Mouse (Mus musculus): Measurements from ENCODE around the gene Tmbim6. TPM values are rescaled to one million over a fixed set of nuclear protein-coding genes. Genes with fewer than 3 reads are reported as not detected.
A peak's percentile ranks its signal among the peaks of the same experiment; 100 is the strongest.

The Tmbim6 gene
- polyA plus RNA-seq, 1 experiment from 2014 or later, result 327 TPM

GRCm38 (mm10) chr15:99416957-99417356 is 24.3 kb downstream of the Tmbim6 start:
- 33% methylated on average over 4 of the region's 4 CpGs for WGBS
- no peak overlapping the region for H3K4me3 ChIP-seq (ENCODE audit: low read depth, low read length)
- no peak overlapping the region for H3K9ac ChIP-seq
- DNase-seq (no peak), ATAC-seq (ENCODE audit: insufficient read depth) (no peak)
- H3K27ac ChIP-seq (ENCODE audit: low read depth), result no peak overlapping the region
- H3K27me3 ChIP-seq (ENCODE audit: insufficient read depth, low read length), result no peaks in the 10 kb centered on the region
- no peak for TF ChIP-seq CTCF (IDR thresholded peaks at IDR 0.05; ENCODE audit: low read depth)
- peak overlapping the region; percentile 36 for H3K4me2 ChIP-seq
- H3K36me3 ChIP-seq (ENCODE audit: insufficient read depth), result peaks cover 3% of the 10 kb centered on the region; the same call in 1 of the 2 replicates
- no peaks in the 10 kb centered on the region for H3K9me3 ChIP-seq (ENCODE audit: low read depth, low read length)
- H3K4me1 ChIP-seq (ENCODE audit: insufficient read depth), result no peaks in the 10 kb centered on the region; the same call in 1 of the 2 replicates

- no peak for DNase-seq
- H3K9ac ChIP-seq, result peak overlapping the region; percentile 15; the same call in 1 of the 2 replicates
- ATAC-seq (ENCODE audit: insufficient read depth), result no peak
- H3K4me3 ChIP-seq (ENCODE audit: low read depth, low read length), result no peak overlapping the region
- no peaks in the 10 kb centered on the region; the same call in 1 of the 2 replicates for H3K4me1 ChIP-seq (ENCODE audit: insufficient read depth)
- no peaks in the 10 kb centered on the region for H3K9me3 ChIP-seq (ENCODE audit: low read depth, low read length)
- WGBS, result 15% methylated on average over 17 of the region's 17 CpGs
- H3K27ac ChIP-seq (ENCODE audit: low read depth), result peak overlapping the region; percentile 50; the same call in 1 of the 2 replicates
- H3K36me3 ChIP-seq (ENCODE audit: insufficient read depth), result peaks cover 11% of the 10 kb centered on the region; the same call in 1 of the 2 replicates
- H3K27me3 ChIP-seq (ENCODE audit: insufficient read depth, low read length), result no peaks in the 10 kb centered on the region
- TF ChIP-seq CTCF (IDR thresholded peaks at IDR 0.05; ENCODE audit: low read depth), result no peak
- no peak overlapping the region for H3K4me2 ChIP-seq
Observed at GRCm38 (mm10) chr15:99417692-99418271, 25.1 kb downstream of the Tmbim6 start.

- Histone ChIP-seq H3K4me2 (peak overlapping the region; percentile 51), H3K27me3 (ENCODE audit: insufficient read depth, low read length) (no peaks in the 10 kb centered on the region), H3K9ac (peak overlapping the region; percentile 39), H3K4me1 (ENCODE audit: insufficient read depth) (no peaks in the 10 kb centered on the region; the same call in 1 of the 2 replicates), H3K36me3 (ENCODE audit: insufficient read depth) (peaks cover 28% of the 10 kb centered on the region), H3K27ac (ENCODE audit: low read depth) (peak overlapping the region; percentile 97), H3K4me3 (ENCODE audit: low read depth, low read length) (0 out of 2 replicates have a peak overlapping the region, but pooled peaks have one; percentile 7), H3K9me3 (ENCODE audit: low read depth, low read length) (no peaks in the 10 kb centered on the region)
- ATAC-seq (ENCODE audit: insufficient read depth), result no peak
- no peak for TF ChIP-seq CTCF (IDR thresholded peaks at IDR 0.05; ENCODE audit: low read depth)
- DNase-seq, result peak; percentile 41
- WGBS, result 10% methylated on average over 5 of the region's 5 CpGs
Observed at GRCm38 (mm10) chr15:99420101-99420500, 27.4 kb downstream of the Tmbim6 start.

- H3K4me1 ChIP-seq (ENCODE audit: insufficient read depth), result no peaks in the 10 kb centered on the region; the same call in 1 of the 2 replicates
- DNase-seq, result peak; percentile 91
- peak; percentile 79 for ATAC-seq (ENCODE audit: insufficient read depth)
- H3K4me2 ChIP-seq, result peak overlapping the region; percentile 51
- WGBS, result 3% methylated on average over 12 of the region's 12 CpGs
- peaks cover 32% of the 10 kb centered on the region for H3K36me3 ChIP-seq (ENCODE audit: insufficient read depth)
- H3K27me3 ChIP-seq (ENCODE audit: insufficient read depth, low read length), result no peaks in the 10 kb centered on the region
- no peaks in the 10 kb centered on the region for H3K9me3 ChIP-seq (ENCODE audit: low read depth, low read length)
- H3K4me3 ChIP-seq (ENCODE audit: low read depth, low read length), result peak overlapping the region; percentile 7; the same call in 1 of the 2 replicates
- TF ChIP-seq CTCF (IDR thresholded peaks at IDR 0.05; ENCODE audit: low read depth), result no peak
- peak overlapping the region; percentile 39 for H3K9ac ChIP-seq
- H3K27ac ChIP-seq (ENCODE audit: low read depth), result peak overlapping the region; percentile 97
Observed at GRCm38 (mm10) chr15:99420521-99421014, 27.9 kb downstream of the Tmbim6 start.

- WGBS, result 56% methylated on average over 9 of the region's 9 CpGs
- Histone ChIP-seq H3K4me2 (peak overlapping the region; percentile 51), H3K9ac (no peak overlapping the region), H3K4me1 (ENCODE audit: insufficient read depth) (no peaks in the 10 kb centered on the region; the same call in 1 of the 2 replicates), H3K4me3 (ENCODE audit: low read depth, low read length) (no peak overlapping the region), H3K27ac (ENCODE audit: low read depth) (peak overlapping the region; percentile 97), H3K36me3 (ENCODE audit: insufficient read depth) (peaks cover 38% of the 10 kb centered on the region), H3K9me3 (ENCODE audit: low read depth, low read length) (no peaks in the 10 kb centered on the region), H3K27me3 (ENCODE audit: insufficient read depth, low read length) (no peaks in the 10 kb centered on the region)
- DNase-seq (peak; percentile 70), ATAC-seq (ENCODE audit: insufficient read depth) (peak; percentile 44)
- TF ChIP-seq CTCF (IDR thresholded peaks at IDR 0.05; ENCODE audit: low read depth), result no peak
Observed at GRCm38 (mm10) chr15:99421152-99421551, 28.5 kb downstream of the Tmbim6 start.

- WGBS, result 68% methylated on average over 8 of the region's 8 CpGs
- H3K36me3 ChIP-seq (ENCODE audit: insufficient read depth), result peaks cover 44% of the 10 kb centered on the region
- no peak overlapping the region for H3K9ac ChIP-seq
- no peaks in the 10 kb centered on the region for H3K9me3 ChIP-seq (ENCODE audit: low read depth, low read length)
- H3K27ac ChIP-seq (ENCODE audit: low read depth), result peak overlapping the region; percentile 97
- DNase-seq (no peak), ATAC-seq (ENCODE audit: insufficient read depth) (no peak)
- TF ChIP-seq CTCF (IDR thresholded peaks at IDR 0.05; ENCODE audit: low read depth), result no peak
- H3K27me3 ChIP-seq (ENCODE audit: insufficient read depth, low read length), result no peaks in the 10 kb centered on the region
- no peak overlapping the region for H3K4me2 ChIP-seq
- no peak overlapping the region for H3K4me3 ChIP-seq (ENCODE audit: low read depth, low read length)
- no peaks in the 10 kb centered on the region; the same call in 1 of the 2 replicates for H3K4me1 ChIP-seq (ENCODE audit: insufficient read depth)
Observed at GRCm38 (mm10) chr15:99421676-99422075, 29.0 kb downstream of the Tmbim6 start.

- no peaks in the 10 kb centered on the region for H3K9me3 ChIP-seq (ENCODE audit: low read depth, low read length)
- no peaks in the 10 kb centered on the region for H3K27me3 ChIP-seq (ENCODE audit: insufficient read depth, low read length)
- no peak overlapping the region for H3K9ac ChIP-seq
- no peak for DNase-seq
- ATAC-seq (ENCODE audit: insufficient read depth), result no peak
- 91% methylated on average over 23 of the region's 23 CpGs for WGBS
- H3K4me3 ChIP-seq (ENCODE audit: low read depth, low read length), result no peak overlapping the region
- H3K27ac ChIP-seq (ENCODE audit: low read depth), result 0 out of 2 replicates have a peak overlapping the region, but pooled peaks have one; percentile 97
- no peaks in the 10 kb centered on the region for H3K4me1 ChIP-seq (ENCODE audit: insufficient read depth)
- TF ChIP-seq CTCF (IDR thresholded peaks at IDR 0.05; ENCODE audit: low read depth), result no peak
- H3K4me2 ChIP-seq, result no peak overlapping the region
- H3K36me3 ChIP-seq (ENCODE audit: insufficient read depth), result peaks cover 52% of the 10 kb centered on the region
Observed at GRCm38 (mm10) chr15:99422551-99422950, 29.9 kb downstream of the Tmbim6 start.
